Mouse (Mus musculus) heart, adult 9 months (tissue): ENCODE measurements around the gene Gm4788.
"Not testable (repeated sequence)": the region's sequence is repeated elsewhere in the genome, so short reads cannot be mapped to it uniquely, and the experiment has no call there.

ENCODE experiments used
- DNase-seq, 2 experiments: peaks; one replicate each; pipeline ENCODE4 v3.0.0; 2022; ENCODE audit warnings: low spot score in 2 of 2

Gm4788 gene

DNA sequence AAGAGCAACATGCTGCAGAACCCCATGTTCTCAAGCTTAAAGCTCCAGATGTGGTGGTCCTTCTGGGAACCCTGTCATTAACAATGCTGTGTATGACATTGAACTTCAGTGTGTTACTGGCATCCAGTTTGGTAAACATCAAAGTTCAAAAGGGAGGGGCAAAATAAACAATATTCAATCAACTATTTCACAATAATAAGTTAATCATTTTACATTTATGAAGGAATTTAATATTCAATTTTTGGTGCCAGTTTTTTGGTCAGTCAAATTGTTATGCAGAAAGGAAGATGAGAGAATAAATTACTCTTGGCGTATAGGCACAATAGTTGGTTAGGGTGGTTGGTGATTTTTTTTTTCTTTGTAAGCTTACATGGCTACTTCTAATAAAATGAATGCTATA lies at the start of gene Gm4788:
Gene Gm4788 (minus strand): TSS at position 101 of the 400 bp plus-strand sequence.
- DNase-seq: no peak

DNA sequence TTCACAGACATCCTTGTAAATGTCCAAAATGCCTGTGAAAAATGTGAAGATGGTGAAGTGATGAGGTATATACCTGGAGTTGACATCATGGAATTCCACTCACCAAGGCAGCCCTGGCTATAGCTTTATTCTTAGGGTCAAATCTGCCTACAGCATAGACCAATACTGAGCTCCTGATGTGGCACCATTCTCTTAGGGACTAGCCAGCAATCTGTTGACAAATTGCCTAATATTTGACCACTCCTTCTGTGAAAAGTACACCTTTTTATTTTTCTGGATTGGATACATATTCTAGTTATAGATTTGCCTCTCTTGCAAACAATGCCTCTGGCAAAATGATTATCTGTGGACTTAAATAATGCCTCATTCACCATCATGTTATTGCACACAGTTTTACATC lies 27.6 kb upstream of the Gm4788 start:
- no peak for DNase-seq

- DNase-seq: not testable (repeated sequence)
These were observed 11.1 kb downstream of the Gm4788 start for GRCm38 (mm10) chr1:139769913-139770312.

DNA sequence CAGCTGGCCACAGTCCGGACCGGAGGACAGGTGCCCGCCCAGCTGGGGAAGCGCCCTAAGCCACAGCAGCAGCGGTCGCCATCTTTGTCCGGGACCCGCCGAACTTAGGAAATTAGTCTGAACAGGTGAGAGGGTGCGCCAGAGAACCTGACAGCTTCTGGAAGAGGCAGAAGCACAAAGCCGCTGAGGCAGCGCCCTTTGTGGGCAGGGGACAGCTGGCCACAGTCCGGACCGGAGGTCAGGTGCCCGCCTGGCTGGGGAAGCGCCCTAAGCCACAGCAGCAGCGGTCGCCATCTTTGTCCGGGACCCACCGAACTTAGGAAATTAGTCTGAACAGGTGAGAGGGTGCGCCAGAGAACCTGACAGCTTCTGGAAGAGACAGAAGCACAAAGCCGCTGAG lies 64.4 kb downstream of the Gm4788 start:
- DNase-seq: not testable (repeated sequence)

- DNase-seq: not testable (repeated sequence)
These were observed 64.8 kb downstream of the Gm4788 start for GRCm38 (mm10) chr1:139716249-139716648.

- not testable (repeated sequence) for DNase-seq
These were observed 131.1 kb downstream of the Gm4788 start for GRCm38 (mm10) chr1:139649921-139650320.
